Mouse (Mus musculus) monocyte, adult 5-6 weeks (primary cell): ENCODE results near the gene Cnst. TPM values are rescaled to one million over a fixed set of nuclear protein-coding genes. Genes with fewer than 3 reads are reported as not detected.
A peak's percentile ranks its signal among the peaks of the same experiment; 100 is the strongest.
"Not testable (repeated sequence)": the region's sequence is repeated elsewhere in the genome, so short reads cannot be mapped to it uniquely, and the experiment has no call there.

Experiments
- ATAC-seq: fragments of 153-309, 156-312 bp; replicated peaks from 2 replicates; pipeline ENCODE4 v1.8.0; 2017; ENCODE audit warnings: mild to moderate bottlenecking; ENCODE audit not compliant: low TSS enrichment, insufficient number of reproducible peaks, severe bottlenecking, poor library complexity, low FRiP score
- total RNA-seq: library from RNA; stranded (forward); fragments of 200-1000, 200-491, 200-594 nt; gene quantifications from 3 replicates; pipeline ENCODE4 v1.2.3, GENCODE M21; 2017

The Cnst gene
- total RNA-seq, 1 experiment from 2014 or later, result 54.8 TPM

DNA sequence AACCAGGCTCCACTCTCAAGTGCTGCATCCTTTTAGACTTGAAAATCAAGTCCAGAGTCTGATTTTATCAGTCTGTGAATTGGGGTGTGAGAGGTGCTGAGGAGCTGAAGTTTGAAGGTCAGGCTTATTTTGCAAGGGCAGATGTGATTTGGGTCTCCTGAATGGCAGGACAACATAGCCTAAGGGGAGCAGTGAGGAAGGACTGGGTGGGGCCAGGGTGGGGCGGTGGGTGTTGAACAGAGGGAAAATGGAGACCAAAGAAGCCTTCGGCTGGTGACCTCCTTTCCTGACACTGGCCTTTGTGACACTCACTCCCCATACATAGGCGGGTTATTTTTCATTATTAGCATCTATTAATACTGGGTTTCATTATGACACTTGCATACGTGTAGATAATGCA lies 81.7 kb downstream of the Cnst start:
- ATAC-seq, result no peak

DNA sequence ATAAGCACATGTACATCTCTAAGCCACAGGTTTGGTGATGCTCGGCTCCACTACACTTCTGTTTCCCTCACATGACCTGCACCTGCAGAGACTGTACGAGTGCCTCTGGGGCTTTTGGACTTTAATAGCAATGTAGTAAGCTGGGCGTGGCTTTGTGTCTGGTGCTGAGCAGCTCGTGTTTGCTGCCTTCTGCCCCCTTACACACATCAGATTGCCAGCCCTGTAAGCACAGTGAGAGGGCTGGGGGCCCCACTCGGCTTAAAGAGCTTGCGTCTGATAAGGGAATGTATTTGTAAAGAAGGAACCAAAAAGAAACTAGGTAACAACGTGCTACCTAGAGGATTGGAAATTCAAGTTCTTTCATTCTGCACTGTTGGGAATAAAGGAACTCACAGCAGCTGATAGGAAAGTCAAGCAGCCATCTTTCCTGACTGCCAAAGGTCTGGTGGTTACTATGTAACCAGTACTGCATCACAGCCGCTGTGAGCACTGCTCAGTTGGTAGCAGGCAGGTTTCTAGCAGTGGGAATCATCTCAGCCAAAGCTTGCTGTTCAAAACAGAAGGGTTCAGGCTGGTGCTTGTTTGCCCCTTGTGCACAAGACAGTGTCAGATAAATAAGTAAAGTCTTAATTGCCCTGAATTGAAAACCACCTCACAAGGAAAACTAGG lies 82.4 kb downstream of the Cnst start:
- ATAC-seq, result no peak

DNA sequence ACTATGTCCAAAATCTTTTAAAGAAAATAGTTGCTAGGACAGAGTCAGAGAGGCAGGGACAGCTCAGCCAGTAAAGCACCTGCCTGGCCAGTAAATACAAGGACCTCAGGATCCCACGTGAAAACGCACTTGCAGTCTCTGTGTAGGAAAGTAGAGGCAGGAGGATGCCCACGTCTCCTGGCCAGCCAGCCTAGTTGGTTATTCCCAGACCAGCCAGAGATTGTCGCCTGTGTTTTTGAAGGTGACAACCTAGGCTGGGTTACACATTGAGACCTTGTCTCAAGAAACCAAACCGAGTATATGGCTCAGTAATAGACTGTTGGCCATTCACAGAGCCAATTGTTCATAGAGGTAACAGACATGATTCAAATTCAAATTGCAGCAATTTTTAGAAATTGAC lies 83.1 kb downstream of the Cnst start:
- no peak for ATAC-seq

DNA sequence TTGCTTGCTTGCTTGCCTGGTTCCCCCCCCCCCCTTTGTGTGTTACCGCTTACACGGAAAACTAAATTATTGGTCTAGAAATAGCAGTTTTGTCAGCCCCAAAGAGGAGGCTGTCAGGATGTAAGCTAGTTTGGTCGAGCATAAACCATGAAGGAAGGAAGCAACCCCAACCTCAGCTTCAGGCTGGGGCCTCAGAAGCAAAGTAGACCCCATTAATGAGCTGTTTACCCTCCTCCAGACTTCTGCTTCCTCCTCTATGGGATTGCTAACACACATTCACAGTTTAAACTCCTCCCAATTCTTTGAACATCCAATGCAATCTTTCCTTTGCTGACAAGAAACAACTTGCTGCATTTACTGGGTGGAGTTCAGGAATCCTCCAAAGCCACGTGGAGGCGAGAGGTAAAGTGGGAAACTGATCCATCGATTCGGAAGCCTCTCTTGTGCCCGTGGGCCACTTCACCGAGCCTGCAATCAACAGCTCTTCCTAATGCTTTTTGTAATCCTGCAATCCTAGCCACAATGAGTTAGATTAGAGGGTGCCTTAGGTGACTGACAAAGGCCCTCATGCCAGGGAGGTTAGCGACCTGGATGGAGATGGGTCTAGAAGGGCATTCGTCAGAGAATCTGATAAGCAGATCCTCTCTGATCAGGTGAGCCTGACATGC lies 86.7 kb downstream of the Cnst start:
- ATAC-seq, result no peak

DNA sequence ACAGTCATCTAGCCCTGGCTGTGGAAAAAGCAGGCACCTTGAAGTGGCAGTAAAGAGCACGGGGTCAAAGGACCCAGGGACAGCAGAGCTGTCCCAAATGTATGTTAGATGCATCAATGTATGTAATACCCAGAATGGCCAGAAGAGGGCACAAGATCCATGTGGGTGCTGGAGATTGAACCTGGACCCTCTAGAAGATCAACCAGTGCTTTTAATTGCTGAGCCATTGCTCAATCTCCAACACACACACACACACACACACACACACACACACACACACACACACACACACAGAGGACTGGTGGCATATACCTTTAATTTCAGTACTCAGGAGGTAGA lies 87.2 kb downstream of the Cnst start:
- ATAC-seq, result 0 out of 2 replicates have a peak, but pooled peaks have one; percentile 61

DNA sequence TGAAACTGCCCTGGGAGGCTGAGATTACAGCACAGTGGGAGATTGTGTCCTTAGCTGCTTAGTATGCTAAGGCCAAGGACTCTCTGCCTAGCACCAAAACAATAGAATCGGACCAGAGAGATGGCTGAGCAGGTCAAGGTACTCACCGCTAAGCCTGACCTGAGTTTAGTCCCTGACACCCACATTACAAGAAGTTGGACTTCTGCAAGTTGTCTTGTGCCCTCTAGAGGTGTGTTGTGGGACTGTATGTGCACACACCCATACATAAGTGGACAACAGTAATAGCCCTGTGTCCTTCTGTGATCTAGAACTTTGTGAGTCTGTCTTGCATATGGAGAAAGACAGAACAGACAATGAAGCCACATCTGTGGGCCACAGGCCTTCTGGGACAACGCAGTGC lies 88.0 kb downstream of the Cnst start:
- ATAC-seq, result no peak

DNA sequence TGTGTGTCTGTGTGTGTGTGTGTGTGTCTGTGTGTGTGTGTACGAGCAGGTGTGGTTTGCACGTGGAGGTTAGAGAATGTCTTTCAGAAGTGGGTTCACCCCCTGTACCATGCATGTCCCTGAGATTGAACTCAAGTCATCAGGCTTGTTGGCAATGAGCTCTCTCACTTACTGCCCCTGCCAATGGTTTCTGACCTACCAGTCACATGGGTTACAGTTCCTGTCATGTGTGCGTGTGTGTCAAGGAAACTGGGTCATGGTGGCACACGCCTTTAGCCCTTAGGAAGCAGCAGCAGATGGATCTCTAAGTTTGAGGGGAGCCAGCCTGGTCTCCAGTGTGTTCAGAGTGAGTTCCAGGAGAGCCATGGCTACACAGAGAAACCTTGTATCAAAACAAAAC lies 96.6 kb downstream of the Cnst start:
- ATAC-seq, result no peak

DNA sequence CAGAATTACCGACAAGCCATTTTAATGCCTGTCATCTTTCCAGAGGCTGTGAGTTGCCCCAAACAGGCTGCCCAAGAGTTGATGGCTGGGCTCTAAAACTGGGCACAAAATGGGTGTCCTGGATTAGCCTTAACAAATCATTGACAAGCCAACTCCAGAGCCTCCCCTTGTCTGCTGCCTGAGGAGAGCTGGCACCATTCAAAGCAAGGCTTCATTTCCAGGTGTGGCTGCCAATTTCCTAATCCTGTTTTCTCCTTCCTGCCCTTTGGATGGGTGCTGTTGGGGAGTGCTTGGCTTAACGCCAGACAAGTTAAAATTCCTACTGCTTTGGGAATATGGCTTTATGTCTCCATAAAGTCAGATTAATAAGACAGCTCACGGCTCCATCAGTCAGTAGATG lies 98.0 kb downstream of the Cnst start:
- no peak for ATAC-seq

DNA sequence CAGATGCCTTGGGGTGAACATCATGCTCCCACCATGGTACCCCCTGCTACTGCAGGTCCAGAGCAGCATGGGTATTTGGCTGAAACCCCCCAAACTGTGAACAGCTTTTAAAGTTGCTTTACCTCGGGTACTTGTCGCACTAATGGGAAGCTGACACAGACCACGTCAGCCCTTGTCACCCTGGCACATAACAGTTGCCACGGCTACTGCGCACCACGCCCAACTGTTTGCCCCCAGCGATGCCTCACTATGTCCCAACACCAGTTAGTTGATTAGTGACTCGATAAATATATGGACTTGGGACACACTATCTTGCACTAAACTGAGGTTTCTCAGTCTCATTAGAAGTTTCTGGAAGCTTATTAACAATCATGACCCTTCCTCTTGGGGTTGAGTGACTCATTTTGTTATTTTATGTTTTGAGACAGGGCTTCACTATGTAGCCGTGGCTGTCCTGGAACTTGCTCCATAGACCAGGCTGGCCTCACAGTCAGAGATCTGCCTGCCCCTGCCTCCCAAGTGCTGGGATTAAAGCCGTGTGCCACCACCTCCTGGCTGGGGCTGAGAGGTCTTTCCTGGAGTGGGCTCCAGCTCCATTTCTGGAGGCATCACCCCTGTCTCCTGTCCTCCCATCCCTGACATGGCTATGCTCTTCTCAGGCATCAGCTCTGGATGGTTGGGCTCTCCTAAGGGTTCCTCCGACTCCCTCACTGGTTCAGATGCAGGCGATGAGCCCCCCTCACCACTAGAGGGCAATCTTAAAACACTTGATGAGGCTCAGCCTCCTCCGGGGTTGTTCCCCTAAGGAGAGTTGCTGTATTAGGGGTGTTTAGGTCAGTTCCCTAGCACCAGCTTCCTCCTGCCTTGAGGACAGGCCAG lies 99.2 kb downstream of the Cnst start:
- ATAC-seq, result peak; percentile 93

DNA sequence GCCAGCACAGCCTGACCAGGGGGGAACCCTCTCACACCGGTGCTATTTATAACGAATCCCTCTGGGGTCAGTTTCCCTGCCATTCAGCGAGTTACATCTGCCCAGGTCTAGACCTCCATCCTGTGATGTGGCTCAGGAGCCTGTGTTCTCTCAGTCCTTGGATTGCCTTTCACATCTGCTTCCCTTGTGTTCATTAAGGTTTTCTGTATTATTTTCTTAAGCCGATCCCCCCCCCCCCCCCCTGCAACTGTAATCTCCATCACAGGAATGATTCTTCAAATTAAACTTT lies 99.8 kb downstream of the Cnst start:
- no peak for ATAC-seq

DNA sequence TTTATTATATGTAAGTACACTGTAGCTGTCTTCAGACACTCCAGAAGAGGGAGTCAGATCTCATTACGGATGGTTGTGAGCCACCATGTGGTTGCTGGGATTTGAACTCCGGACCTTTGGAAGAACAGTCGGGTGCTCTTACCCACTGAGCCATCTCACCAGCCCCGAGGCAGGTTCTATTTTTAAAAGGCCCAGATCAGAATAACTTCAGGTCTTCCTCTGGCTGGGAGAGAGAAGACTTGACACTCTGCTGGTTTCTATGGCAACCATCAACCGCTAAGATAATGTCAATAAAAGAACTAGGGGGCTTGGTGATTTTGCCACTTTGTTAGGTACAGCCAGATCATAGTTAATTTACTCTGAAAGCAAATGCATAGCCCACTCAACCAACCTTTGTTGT lies 102.5 kb downstream of the Cnst start:
- ATAC-seq, result not testable (repeated sequence)

DNA sequence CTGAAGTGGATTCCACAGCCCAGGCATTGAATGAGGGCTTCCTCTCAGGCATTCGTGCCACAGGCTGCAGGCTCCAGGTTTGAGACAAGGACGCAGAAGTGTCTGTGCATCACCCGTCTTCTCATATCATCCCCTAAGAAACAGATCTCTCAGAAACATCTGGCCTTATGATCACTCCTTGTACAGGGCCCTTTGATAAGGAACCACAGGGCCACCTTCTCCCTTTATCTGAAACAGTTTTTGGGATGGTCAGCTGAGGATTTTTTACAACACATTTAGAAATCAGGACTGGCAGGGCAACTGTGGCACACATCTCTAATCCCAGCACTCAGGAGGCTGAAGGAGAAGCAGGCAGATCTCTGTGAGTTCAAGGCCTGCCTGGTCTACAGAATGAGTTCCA lies 103.2 kb downstream of the Cnst start:
- no peak for ATAC-seq

DNA sequence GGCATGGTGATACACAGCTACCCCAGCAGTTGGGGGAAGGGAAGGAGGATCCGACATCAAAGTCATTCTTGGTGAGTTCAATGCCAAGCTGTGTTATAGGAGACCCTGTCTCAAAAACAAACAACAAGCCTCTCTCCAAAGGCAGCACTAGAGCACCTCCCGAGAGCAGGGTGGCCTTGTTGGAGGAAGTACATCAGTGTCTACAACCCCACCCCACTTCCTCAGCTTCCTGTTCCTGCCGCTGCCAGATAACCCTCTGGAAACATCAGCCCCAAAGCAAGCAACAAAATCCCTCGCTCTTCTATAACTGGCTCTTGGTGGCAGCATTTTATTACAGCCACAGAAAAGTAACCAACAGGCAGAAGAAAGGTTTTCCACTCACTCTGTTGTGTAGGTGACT lies 104.1 kb downstream of the Cnst start:
- ATAC-seq, result no peak

DNA sequence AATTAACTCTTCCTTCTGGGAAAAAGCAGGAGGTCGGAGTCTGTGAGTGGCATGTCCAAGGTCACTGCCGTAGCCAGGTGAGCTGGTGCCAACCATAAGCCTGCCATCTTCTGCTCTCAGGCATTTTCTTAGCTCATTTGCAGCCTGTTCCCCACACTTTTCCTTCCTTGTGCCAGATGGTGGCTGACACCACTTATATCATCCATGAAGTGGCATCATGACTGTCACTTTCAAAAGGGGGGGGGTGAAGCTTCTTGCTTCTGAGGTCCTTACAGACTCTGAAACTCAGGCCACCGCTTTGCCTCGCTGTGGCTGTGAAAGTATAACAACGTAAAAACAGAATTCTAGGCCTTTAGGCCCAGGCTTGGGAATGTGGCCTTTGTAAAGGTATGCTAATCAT lies 105.1 kb downstream of the Cnst start:
- no peak for ATAC-seq

DNA sequence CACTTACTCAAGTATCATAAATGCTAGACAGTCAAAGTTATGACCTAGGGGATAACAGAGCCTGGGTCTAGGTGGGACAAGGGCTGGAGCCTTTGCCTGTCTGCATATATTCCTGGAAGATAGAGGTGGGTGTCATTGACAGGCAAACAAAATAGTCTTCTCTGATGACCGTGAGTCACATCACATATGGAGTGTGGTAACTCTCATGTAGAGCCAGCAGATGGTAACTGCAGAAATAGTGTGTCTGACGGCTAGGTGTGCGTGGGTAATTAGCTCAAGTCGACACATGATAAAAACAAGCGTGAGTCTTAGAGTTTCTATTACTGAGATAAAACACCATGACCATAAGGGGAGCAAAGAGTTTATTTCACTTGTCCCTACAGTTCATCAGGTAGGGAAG lies 116.9 kb downstream of the Cnst start:
- ATAC-seq, result no peak

DNA sequence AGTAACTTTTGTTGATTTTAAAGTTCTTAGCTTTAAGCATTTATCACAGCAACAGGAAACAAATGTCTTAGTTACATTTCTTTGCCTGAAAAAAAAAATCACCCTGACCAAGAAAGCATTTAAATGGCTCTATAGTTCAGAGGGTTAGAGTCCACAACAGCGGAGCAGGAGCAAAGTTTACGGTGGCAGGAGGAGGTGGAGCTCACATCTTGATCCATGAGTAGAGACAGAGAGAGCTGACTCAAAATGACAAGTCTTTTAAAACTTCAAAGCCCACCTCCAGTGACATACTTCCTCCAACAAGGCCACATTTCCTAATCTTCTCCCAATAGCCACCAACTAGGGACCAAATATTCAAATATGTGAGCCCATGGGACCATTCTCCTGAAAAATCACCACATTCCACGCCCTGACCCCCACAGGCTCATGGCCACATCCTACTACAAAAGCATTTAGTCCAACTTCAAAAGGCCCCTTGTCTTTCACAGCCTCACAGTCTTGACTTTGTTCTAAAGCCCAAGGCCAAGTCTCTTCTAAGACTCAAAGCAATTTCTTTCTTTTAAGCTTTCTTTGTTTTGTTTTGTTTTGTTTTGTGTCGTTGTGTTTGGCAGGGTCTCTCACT lies 118.2 kb downstream of the Cnst start:
- ATAC-seq, result no peak

DNA sequence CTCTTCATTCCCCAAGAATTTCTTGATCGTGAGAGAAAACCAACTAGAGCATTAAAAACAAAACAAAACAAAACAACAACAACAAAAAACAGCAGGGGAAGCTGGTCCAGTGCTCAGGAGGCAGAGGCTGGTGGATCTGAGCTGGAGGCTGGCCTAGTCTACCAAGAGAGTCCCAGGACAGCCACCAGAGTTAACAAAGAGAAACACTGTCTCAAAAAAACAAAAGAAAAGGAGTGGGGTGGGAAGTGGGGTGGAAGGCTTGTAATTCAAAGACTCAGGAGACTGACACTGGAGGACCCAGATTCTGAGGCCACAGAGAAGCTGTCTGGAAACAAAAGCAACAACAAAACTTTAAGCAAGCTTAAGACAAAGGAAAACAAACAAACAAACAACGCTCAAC lies 120.8 kb downstream of the Cnst start:
- no peak for ATAC-seq

DNA sequence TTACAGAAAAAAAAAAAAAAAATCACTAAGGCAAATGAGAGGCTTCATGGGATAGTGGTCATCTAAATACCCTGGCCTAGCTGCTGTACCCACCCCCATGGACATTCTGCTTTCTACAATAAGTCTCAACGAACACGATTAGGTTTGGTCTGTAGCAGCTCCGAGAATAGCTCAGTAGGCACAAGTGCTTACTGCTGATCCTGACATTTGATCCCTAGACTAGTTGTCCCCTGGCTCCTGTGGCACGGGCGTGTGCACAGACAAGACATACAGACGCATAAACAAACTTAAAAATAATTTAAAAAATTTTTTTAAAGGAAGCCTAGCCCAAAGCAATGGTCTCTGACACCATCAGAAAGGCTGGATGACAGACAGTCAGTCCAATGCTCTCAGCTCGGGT lies 121.3 kb downstream of the Cnst start:
- ATAC-seq, result no peak

DNA sequence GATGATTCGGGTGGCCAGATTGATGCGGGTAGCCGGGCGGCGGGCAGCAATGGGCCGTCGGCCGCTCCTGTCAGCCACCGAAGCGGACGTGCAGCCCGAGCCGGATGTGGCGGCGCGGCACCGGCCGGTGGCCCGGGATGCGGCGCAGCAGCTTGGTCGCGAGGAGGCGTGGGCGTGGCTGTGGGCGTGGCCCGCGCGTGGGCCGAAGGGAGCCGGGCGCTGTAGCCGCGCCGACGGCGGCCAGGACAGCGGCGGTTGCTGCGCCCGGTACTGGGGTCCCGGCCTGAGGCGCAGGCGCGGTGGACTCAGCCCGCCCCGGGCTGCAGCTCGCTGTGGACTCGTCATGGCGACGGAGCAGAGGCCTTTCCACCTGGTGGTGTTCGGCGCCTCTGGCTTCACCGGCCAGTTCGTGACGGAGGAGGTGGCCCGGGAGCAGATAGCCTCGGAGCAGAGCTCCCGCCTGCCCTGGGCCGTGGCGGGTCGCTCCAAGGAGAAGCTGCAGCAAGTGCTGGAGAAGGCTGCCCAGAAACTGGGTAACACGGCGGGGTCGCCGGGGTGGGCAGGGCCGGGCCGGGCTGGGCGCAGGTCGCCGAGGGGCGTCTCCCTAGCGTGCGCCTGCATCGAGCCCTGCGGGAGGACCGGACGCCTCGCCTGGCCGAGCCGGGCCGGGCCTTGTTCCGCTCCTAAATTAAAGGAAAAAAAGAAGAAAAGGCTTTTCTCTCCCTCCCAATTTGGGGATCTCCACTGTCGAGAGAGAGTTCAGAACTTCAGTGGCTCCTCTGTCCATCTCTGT lies 122.0 kb downstream of the Cnst start, which contains the start of gene Sccpdh:
Gene Sccpdh (plus strand): TSS at position 198 of the 793 bp plus-strand sequence.
- ATAC-seq, result peak; percentile 36
